Mouse (Mus musculus) heart, embryonic 16.5 days (tissue): ENCODE results near the gene Hes1. TPM values are rescaled to one million over a fixed set of nuclear protein-coding genes. Genes with fewer than 3 reads are reported as not detected.

ENCODE experiments used
- ATAC-seq: fragments of 200-750 bp; cut with Nextera tagmentation; replicated peaks from 2 replicates; pipeline ENCODE4 v1.8.0; 2017; ENCODE audit warnings: moderate number of reproducible peaks; ENCODE audit not compliant: insufficient read depth, low FRiP score; ENCODE audit errors: extremely low read depth
- H3K27ac ChIP-seq: fragments of 300-500 bp; sonication (generic); 2 replicates; pipeline ENCODE4 v1.5.1; 2014; ENCODE audit warnings: mild to moderate bottlenecking, low read length, control low read depth, moderate library complexity
- H3K27me3 ChIP-seq: fragments of 300-500 bp; sonication (generic); 2 replicates; pipeline ENCODE4 v1.6.1; 2014; ENCODE audit warnings: low read length, mixed read lengths; ENCODE audit not compliant: control insufficient read depth, insufficient read depth
- H3K36me3 ChIP-seq: fragments of 300-500 bp; sonication (generic); 2 replicates; pipeline ENCODE4 v1.6.1; 2014; ENCODE audit not compliant: control insufficient read depth, insufficient read depth
- H3K4me1 ChIP-seq: fragments of 300-500 bp; sonication (generic); 2 replicates; pipeline ENCODE4 v1.6.1; 2014; ENCODE audit warnings: low read length, mixed read lengths; ENCODE audit not compliant: control insufficient read depth, insufficient read depth
- H3K4me2 ChIP-seq: fragments of 300-500 bp; sonication (generic); 2 replicates; pipeline ENCODE4 v1.6.1; 2014; ENCODE audit warnings: low read depth, mild to moderate bottlenecking, control low read depth, low read length
- H3K4me3 ChIP-seq: fragments of 300-500 bp; sonication (generic); 2 replicates; pipeline ENCODE4 v1.5.1; 2014; ENCODE audit warnings: mild to moderate bottlenecking, control low read depth, low read length
- H3K9ac ChIP-seq: fragments of 300-500 bp; sonication (generic); 2 replicates; pipeline ENCODE4 v1.6.1; 2014; ENCODE audit warnings: low read length, control low read depth
- H3K9me3 ChIP-seq: fragments of 300-500 bp; sonication (generic); replicated peaks from 2 replicates; pipeline ENCODE4 v1.6.1; 2016; ENCODE audit warnings: low read length; ENCODE audit not compliant: control insufficient read depth
- WGBS: fragments of 180-500 bp; shearing (Covaris S2); extraction: QIAGEN DNeasy Blood & Tissue Kit; methylation state at CpG from one replicate; pipeline ENCODE4 v1.1.7; 2014; 5-methylcytosine and 5-hydroxymethylcytosine counted together
- polyA plus RNA-seq: library from polyadenylated mRNA; unstranded; fragments of >200 nt; fragmentation: Nextera tagmentation; extraction: Ambion mirVana; gene quantifications from 2 replicates; pipeline ENCODE4 v1.2.1, GENCODE M21; 2015

The Hes1 gene
- polyA plus RNA-seq, 1 experiment from 2014 or later: 23.8 TPM

GRCm38 (mm10) chr16:30081980-30082379, 17.8 kb downstream of the Hes1 start:
- 85% methylated on average over 4 of the region's 4 CpGs for WGBS
- Histone ChIP-seq H3K36me3 (no peaks in the 10 kb centered on the region), H3K4me2 (no peak overlapping the region), H3K27ac (no peak overlapping the region), H3K27me3 (no peaks in the 10 kb centered on the region), H3K4me1 (no peaks in the 10 kb centered on the region), H3K9ac (no peak overlapping the region), H3K4me3 (no peak overlapping the region), H3K9me3 (no peaks in the 10 kb centered on the region; the same call in 1 of the 2 replicates)
- ATAC-seq: no peak

GRCm38 (mm10) chr16:30082965-30083364, 18.8 kb downstream of the Hes1 start:
- Histone ChIP-seq H3K4me1 (no peaks in the 10 kb centered on the region), H3K27ac (no peak overlapping the region), H3K27me3 (no peaks in the 10 kb centered on the region), H3K9me3 (no peaks in the 10 kb centered on the region), H3K4me2 (no peak overlapping the region), H3K4me3 (no peak overlapping the region), H3K9ac (no peak overlapping the region), H3K36me3 (no peaks in the 10 kb centered on the region)
- ATAC-seq: no peak
- WGBS: 89% methylated on average over 8 of the region's 8 CpGs

GRCm38 (mm10) chr16:30083536-30083935, 19.4 kb downstream of the Hes1 start:
- Histone ChIP-seq H3K27ac (no peak overlapping the region), H3K27me3 (no peaks in the 10 kb centered on the region), H3K4me2 (no peak overlapping the region), H3K4me1 (no peaks in the 10 kb centered on the region), H3K4me3 (no peak overlapping the region), H3K36me3 (no peaks in the 10 kb centered on the region), H3K9me3 (no peaks in the 10 kb centered on the region), H3K9ac (no peak overlapping the region)
- no peak for ATAC-seq
- 46% methylated on average over 3 of the region's 3 CpGs for WGBS

GRCm38 (mm10) chr16:30088646-30089045, 24.5 kb downstream of the Hes1 start:
- Histone ChIP-seq H3K9me3 (no peaks in the 10 kb centered on the region), H3K4me3 (no peak overlapping the region), H3K36me3 (no peaks in the 10 kb centered on the region), H3K27ac (no peak overlapping the region), H3K4me2 (no peak overlapping the region), H3K4me1 (no peaks in the 10 kb centered on the region), H3K27me3 (0 out of 2 replicates have a peak, but pooled peaks cover 2% of the 10 kb centered on the region), H3K9ac (no peak overlapping the region)
- 87% methylated on average over 5 of the region's 5 CpGs for WGBS
- no peak for ATAC-seq

GRCm38 (mm10) chr16:30090200-30090865, 26.1 kb downstream of the Hes1 start:
- ATAC-seq: no peak
- Histone ChIP-seq H3K4me1 (no peaks in the 10 kb centered on the region), H3K9me3 (no peaks in the 10 kb centered on the region), H3K27me3 (0 out of 2 replicates have a peak, but pooled peaks cover 2% of the 10 kb centered on the region), H3K9ac (no peak overlapping the region), H3K36me3 (no peaks in the 10 kb centered on the region), H3K4me2 (no peak overlapping the region), H3K4me3 (no peak overlapping the region), H3K27ac (no peak overlapping the region)
- 72% methylated on average over 9 of the region's 9 CpGs for WGBS

- no peaks in the 10 kb centered on the region for H3K9me3 ChIP-seq
- no peak overlapping the region for H3K4me3 ChIP-seq
- WGBS: 48% methylated on average over 3 of the region's 3 CpGs
- peaks cover 13% of the 10 kb centered on the region for H3K4me1 ChIP-seq
- ATAC-seq: no peak
- H3K4me2 ChIP-seq: no peak overlapping the region
- no peaks in the 10 kb centered on the region for H3K36me3 ChIP-seq
- 0 out of 2 replicates have a peak, but pooled peaks cover 2% of the 10 kb centered on the region for H3K27me3 ChIP-seq
- no peak overlapping the region for H3K27ac ChIP-seq
- H3K9ac ChIP-seq: no peak overlapping the region
Measured at GRCm38 (mm10) chr16:30096050-30096449, 31.9 kb downstream of the Hes1 start.

- peak overlapping the region; percentile 12; the same call in 1 of the 2 replicates for H3K27ac ChIP-seq
- H3K9ac ChIP-seq: no peak overlapping the region
- H3K27me3 ChIP-seq: 0 out of 2 replicates have a peak, but pooled peaks cover 2% of the 10 kb centered on the region
- no peak for ATAC-seq
- no peaks in the 10 kb centered on the region for H3K36me3 ChIP-seq
- 21% methylated on average over 7 of the region's 7 CpGs for WGBS
- H3K4me3 ChIP-seq: no peak overlapping the region
- H3K9me3 ChIP-seq: no peaks in the 10 kb centered on the region
- peaks cover 13% of the 10 kb centered on the region for H3K4me1 ChIP-seq
- 0 out of 2 replicates have a peak overlapping the region, but pooled peaks have one; percentile 14 for H3K4me2 ChIP-seq
Measured at GRCm38 (mm10) chr16:30096475-30096874, 32.3 kb downstream of the Hes1 start.

- Histone ChIP-seq H3K9me3 (no peaks in the 10 kb centered on the region), H3K9ac (no peak overlapping the region), H3K4me3 (no peak overlapping the region), H3K27ac (no peak overlapping the region), H3K36me3 (no peaks in the 10 kb centered on the region), H3K27me3 (no peaks in the 10 kb centered on the region), H3K4me2 (no peak overlapping the region), H3K4me1 (peaks cover 13% of the 10 kb centered on the region)
- no peak for ATAC-seq
- 86% methylated on average over 5 of the region's 5 CpGs for WGBS
Measured at GRCm38 (mm10) chr16:30099124-30099523, 34.9 kb downstream of the Hes1 start.

GRCm38 (mm10) chr16:30102149-30102915, 38.1 kb downstream of the Hes1 start:
- Histone ChIP-seq H3K27me3 (no peaks in the 10 kb centered on the region), H3K36me3 (no peaks in the 10 kb centered on the region), H3K9ac (no peak overlapping the region), H3K4me2 (peak overlapping the region; percentile 14; the same call in 1 of the 2 replicates), H3K4me3 (no peak overlapping the region), H3K9me3 (no peaks in the 10 kb centered on the region), H3K27ac (no peak overlapping the region), H3K4me1 (no peaks in the 10 kb centered on the region; the same call in 1 of the 2 replicates)
- ATAC-seq: no peak
- 26% methylated on average over 10 of the region's 10 CpGs for WGBS
